Mouse (Mus musculus) kidney, adult 18-20 months (tissue): ENCODE measurements around the gene Nsmce1.
"Not testable (repeated sequence)": the region's sequence is repeated elsewhere in the genome, so short reads cannot be mapped to it uniquely, and the experiment has no call there.

Source experiments
- DNase-seq: peaks from one replicate; pipeline ENCODE4 v3.0.0; 2021

Nsmce1 gene

DNA sequence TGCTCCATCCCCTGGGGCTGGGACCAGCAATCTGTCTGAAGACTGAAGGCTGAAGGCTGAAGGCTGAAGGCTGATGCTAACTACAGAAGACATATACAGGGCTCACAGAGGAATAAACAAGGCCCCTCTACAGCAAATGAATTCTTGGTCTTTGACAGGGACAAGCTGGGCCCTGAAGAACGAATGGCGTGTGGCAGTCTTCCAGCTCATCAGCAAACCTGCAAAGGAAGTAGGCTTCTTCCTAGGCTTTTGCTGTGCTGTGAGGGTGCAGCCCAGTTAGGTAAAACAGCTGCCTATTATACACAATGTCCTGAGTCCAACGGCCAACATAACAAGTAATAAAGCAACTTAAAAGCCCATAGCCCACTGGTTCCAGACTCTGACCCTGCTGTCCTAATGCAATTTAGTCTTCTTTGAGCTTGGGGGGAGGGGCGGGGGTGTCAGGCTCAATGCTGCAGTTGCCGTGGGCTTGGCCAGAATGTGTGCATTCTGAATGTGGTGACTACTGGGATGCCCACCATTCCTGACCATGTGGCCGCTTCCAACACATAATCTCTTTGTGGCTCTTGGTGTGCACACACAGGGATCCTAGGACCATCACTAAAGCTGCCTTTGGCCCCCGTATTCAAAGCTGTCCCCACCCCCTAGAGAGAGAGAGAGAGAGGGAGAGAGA lies 61.1 kb downstream of the Nsmce1 start:
- DNase-seq, result no peak

DNA sequence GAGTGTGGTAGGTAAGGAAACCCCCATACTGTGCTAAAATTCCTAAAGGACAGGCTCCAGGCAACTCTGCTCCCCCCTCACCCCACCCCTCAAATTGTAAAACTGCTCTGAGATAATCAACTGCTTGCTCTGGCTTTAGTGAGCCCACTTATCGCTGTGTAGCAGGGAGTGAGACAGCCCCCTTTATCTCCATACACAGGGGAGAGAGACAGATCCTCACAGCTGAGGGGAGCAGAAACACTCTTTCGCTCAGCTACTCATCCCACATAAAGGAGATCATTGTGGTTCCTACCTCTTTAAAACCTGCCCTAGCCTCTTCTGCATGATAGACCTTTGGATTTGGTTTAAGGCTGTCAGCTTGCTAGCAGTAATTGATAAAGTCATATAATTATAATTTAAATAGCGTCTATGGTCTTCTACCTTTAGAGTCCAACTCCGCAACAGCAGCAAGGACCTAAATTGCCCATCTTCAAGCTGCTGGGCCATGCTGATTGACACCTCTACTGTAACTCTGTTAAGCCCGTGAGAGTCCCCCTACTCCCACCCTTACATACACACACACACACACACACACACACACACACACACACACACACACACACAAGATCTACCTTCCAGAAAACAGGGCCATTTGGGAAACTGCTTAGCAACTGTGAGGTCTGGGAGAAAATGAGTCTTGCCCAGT lies 62.4 kb downstream of the Nsmce1 start:
- DNase-seq, result not testable (repeated sequence)

DNA sequence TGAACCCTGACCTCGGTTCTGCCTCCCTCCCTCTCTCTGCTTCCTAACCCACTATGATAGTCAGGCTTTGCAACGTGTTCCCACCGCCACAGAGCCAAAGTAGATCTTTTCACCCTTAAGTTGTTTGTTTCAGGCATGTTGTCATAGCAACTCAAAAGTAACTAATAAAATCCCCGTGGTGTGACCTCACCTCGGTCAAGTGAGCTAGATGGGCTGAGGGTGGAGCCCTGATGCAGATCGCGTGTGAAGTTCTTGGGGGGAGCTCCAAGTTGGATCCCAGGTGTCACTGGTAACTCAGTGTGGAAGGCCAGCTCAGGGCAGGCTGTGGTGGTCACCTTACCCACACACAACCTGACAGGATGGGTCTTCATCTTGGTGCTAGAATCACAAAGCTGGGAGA lies 63.0 kb downstream of the Nsmce1 start:
- no peak for DNase-seq

DNA sequence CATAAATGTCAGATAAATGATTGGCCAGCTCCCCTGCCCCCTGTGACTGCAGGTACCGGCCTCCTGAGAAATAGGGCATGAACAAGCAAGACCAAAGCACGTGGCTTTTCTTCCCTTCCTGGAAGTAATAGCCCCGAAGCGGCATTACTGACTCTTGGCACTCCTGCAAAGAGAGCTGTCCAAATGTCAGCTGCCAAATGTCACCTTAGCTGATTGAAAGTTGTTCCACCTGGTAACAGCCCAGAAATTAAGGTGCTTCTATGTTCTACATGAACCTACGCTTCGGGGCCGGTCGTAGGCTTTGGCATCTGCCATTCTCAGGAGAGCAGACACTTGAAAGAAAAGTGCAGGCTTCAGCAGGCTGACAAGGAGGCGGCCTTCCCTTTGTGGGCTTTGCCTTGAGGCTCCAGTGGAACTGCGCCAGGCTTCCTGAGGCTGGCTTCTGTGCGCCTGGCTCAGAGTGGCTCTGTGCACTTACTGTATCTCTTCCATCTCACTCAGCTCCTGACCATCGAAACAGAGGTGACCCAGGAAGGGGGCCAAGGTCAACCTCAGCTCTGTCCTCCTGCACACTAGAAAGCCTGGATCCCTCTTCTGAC lies 63.8 kb downstream of the Nsmce1 start:
- peak; percentile 16 for DNase-seq

- DNase-seq, result no peak
These were observed 68.3 kb downstream of the Nsmce1 start for GRCm38 (mm10) chr7:125423056-125423455.

- no peak for DNase-seq
These were observed 69.5 kb downstream of the Nsmce1 start for GRCm38 (mm10) chr7:125421911-125422310.

DNA sequence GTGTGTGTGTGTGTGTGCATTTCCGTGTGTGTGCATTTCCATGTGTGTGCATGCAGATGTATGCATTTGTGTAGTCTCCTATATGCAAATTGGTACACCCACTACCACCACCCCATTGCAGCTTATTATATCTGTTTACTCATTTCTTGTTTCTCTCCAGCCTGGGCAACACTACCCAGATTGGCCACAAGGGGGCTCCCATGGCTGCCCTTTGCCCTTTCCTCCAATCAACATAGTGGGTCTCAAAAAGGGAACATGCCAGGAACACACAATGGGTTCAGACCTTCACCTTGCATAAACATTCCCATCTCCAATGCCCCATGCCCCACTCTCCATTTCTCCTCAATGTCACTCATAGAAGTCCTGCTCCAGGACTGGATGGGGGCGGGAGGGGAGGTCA lies 71.2 kb downstream of the Nsmce1 start:
- DNase-seq, result peak; percentile 35

DNA sequence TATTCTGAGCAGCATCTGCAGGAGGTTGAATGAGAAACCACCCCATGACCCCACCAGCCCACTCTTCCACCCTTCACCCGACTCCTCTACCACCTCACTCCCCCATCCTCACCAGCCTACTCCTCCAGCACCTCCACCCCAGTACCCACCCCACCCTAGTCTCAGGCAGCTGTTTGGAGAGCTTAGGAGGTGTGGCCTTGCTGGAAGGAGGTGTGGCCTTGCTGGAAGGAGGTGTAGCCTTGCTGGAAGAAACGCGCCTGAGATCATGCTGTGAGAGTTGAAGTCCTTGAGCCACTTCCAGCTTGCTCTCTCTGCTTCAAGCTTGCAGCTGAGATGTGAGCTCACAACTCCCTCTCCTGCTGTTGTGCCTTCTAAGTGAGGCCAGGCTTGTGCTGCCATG lies 73.0 kb downstream of the Nsmce1 start:
- no peak for DNase-seq
